Mouse (Mus musculus): ENCODE measurements at regions not wholly inside any gene's neighbourhood (a gene's known extent, or its start where the extent isn't known, plus 50 kb on each side); places are given as distances from the start of the nearest gene placed in this dataset.

GRCm38 (mm10) chr5:149343610-149344527 is 67.7 kb upstream of the Medag start (continued):
- TF ChIP-seq USF1 (IDR thresholded peaks at IDR 0.05; ENCODE audit: low read depth, low read length) = no peak
- TF ChIP-seq POLR2AphosphoS5 (IDR thresholded peaks at IDR 0.05; ENCODE audit: borderline replicate concordance, low read depth, low read length) = no peak
- 0 out of 2 replicates have a peak, but pooled peaks have one; percentile 12 for TF ChIP-seq MAZ (IDR thresholded peaks at IDR 0.05; ENCODE audit: low read depth, low read length)
- no peak for TF ChIP-seq JUND (IDR thresholded peaks at IDR 0.05; ENCODE audit: low read depth, low read length)

- no peak for DNase-seq (ENCODE audit: low read depth, low spot score)
- H3K27me3 ChIP-seq (ENCODE audit: control insufficient read depth in 1 of 2, insufficient read depth in 2 of 2, low read length in 2 of 2) = no peaks in the 10 kb centered on the region
- peak overlapping the region; percentile 62 to 64 for H3K4me3 ChIP-seq (ENCODE audit: control insufficient read depth in 1 of 2, insufficient read depth in 1 of 2, low read depth in 2 of 2, low read length in 2 of 2)
- H3K27ac ChIP-seq (ENCODE audit: control insufficient read depth, low read depth, low read length) = no peak overlapping the region
- no peaks in the 10 kb centered on the region for H3K79me2 ChIP-seq (ENCODE audit: control insufficient read depth, insufficient read depth, low read length, poor library complexity)
- H3K9me3 ChIP-seq (replicated peaks; ENCODE audit: insufficient read depth, low read length) = no peaks in the 10 kb centered on the region
- no peak for TF ChIP-seq E2F4 (IDR thresholded peaks at IDR 0.05; ENCODE audit: borderline replicate concordance, low read depth, low read length)
- no peak for TF ChIP-seq MYC (IDR thresholded peaks at IDR 0.05; ENCODE audit: low read depth, low read length)
- TF ChIP-seq ZKSCAN1 (IDR thresholded peaks at IDR 0.05; ENCODE audit: low read depth, low read length) = no peak
- TF ChIP-seq GATA1 (IDR thresholded peaks at IDR 0.05; ENCODE audit: low read depth, low read length) = no peak
- no peak for TF ChIP-seq ZC3H11A (IDR thresholded peaks at IDR 0.05; ENCODE audit: low read depth, low read length)
- 0 out of 2 replicates have a peak, but pooled peaks have one; percentile 3 for TF ChIP-seq UBTF (IDR thresholded peaks at IDR 0.05; ENCODE audit: borderline replicate concordance, insufficient read depth, low read depth, low read length)
- peaks cover 0 to 7% of the 10 kb centered on the region in 2 experiments; a peak in 2 of 4 replicates for H3K36me3 ChIP-seq (ENCODE audit: control insufficient read depth in 1 of 2, insufficient read depth in 2 of 2, low read length in 2 of 2)
- peak overlapping the region; percentile 61 for H3K9ac ChIP-seq (ENCODE audit: control insufficient read depth, low read depth, low read length, poor library complexity, severe bottlenecking)
- H3K4me1 ChIP-seq (ENCODE audit: control insufficient read depth in 1 of 2, insufficient read depth in 2 of 2, low read length in 2 of 2) = peaks cover 2 to 18% of the 10 kb centered on the region in 2 experiments
These were observed 67.1 kb upstream of the Medag start for GRCm38 (mm10) chr5:149344528-149344855.

GRCm38 (mm10) chr5:149345161-149345560 is 66.4 kb upstream of the Medag start:
- Histone ChIP-seq H3K27me3 (ENCODE audit: control insufficient read depth in 1 of 2, insufficient read depth in 2 of 2, low read length in 2 of 2) (no peaks in the 10 kb centered on the region), H3K27ac (ENCODE audit: control insufficient read depth, low read depth, low read length) (no peak overlapping the region), H3K79me2 (ENCODE audit: control insufficient read depth, insufficient read depth, low read length, poor library complexity) (no peaks in the 10 kb centered on the region), H3K36me3 (ENCODE audit: control insufficient read depth in 1 of 2, insufficient read depth in 2 of 2, low read length in 2 of 2) (peaks cover 0 to 7% of the 10 kb centered on the region in 2 experiments; a peak in 2 of 4 replicates), H3K4me1 (ENCODE audit: control insufficient read depth in 1 of 2, insufficient read depth in 2 of 2, low read length in 2 of 2) (peaks cover 2 to 18% of the 10 kb centered on the region in 2 experiments), H3K9ac (ENCODE audit: control insufficient read depth, low read depth, low read length, poor library complexity, severe bottlenecking) (no peak overlapping the region), H3K4me3 (ENCODE audit: control insufficient read depth in 1 of 2, insufficient read depth in 1 of 2, low read depth in 2 of 2, low read length in 2 of 2) (no peak overlapping the region), H3K9me3 (replicated peaks; ENCODE audit: insufficient read depth, low read length) (no peaks in the 10 kb centered on the region)
- TF ChIP-seq CHD2 (IDR thresholded peaks at IDR 0.05; ENCODE audit: low read length) (no peak), MAFK (IDR thresholded peaks at IDR 0.05; ENCODE audit: borderline replicate concordance, low read depth, low read length) (peak; percentile 73)
- peak; percentile 68 for DNase-seq (ENCODE audit: low read depth, low spot score)
